ENCODE assay signal across 14 mouse cellular contexts in the genomic region with DNA sequence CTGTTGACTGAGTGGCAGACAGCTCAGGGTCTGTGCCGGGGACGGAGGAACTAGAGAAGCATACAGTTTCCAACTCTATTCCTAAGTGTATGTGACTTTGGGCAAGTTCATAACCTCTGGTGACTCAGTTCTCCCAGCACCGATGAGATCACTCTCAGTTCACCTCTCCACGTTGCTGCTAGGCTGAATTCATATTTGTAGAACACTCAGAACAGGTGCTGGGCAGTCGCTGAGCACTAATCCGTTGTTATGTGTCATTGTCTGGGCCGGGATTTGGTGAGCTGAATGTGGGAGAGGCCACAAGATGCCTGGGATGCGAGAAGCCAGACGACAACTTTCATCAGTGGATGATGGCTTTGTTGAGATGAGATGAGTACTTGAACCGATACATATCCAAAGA.
DNase-seq lines count a peak whose midpoint lies in the region.
"Had no signal": no experiment of that assay in that cellular context is flagged by ENCODE, and none has a peak within 500 bp of the region (broad histone marks: within the 10 kb centered on the region; RNA-seq: fewer than 3 reads in every experiment).

No protein-coding gene starts in this region.

- intact Hi-C loops in heart, postnatal 25 days (cut with DNase I), result loop anchor here (5.0 kb wide), 1 partner anchor 116 kb away; no protein-coding TSS in a partner anchor

- DNase-seq in heart, adult 11 months, result peak; percentile 70
- DNase-seq in heart, postnatal 25 days (ENCODE audit: low spot score), result no peak
- DNase-seq in right cerebral cortex, postnatal 25 days, result peak; percentile 13
- DNase-seq in right cerebral cortex, postnatal 4 days, result no peak
- DNase-seq in Muller cell, postnatal 12 days (ENCODE audit: inconsistent ontology term), result peak; percentile 41
- no peak for DNase-seq in liver
- DNase-seq in adrenal gland, adult 2 months, result no peak
- DNase-seq: adrenal gland, adult 8-10 months; adrenal gland, postnatal 36 days; cerebellum, adult 2 months; cerebellum, postnatal 10 days; gastrocnemius, postnatal 10 days; heart, adult 2 months; heart, postnatal 14 days had no signal

Comparison
In these comparisons a context has a peak if more than half of its experiments do, and no peak if none do; other contexts are left out.
1. DNase-seq: peak in heart, adult 11 months (single experiment), right cerebral cortex, postnatal 25 days (single experiment) and Muller cell, postnatal 12 days (single experiment); none in heart, postnatal 25 days (single experiment), right cerebral cortex, postnatal 4 days (single experiment), liver (single experiment) and adrenal gland, adult 2 months (single experiment).